Mouse (Mus musculus) midbrain, embryonic 15.5 days (tissue): ENCODE measurements at regions not wholly inside any gene's neighbourhood (a gene's known extent, or its start where the extent isn't known, plus 50 kb on each side); places are given as distances from the start of the nearest gene placed in this dataset.

Source experiments
- ATAC-seq: fragments of 200-750 bp; cut with Nextera tagmentation; replicated peaks from 2 replicates; pipeline ENCODE4 v1.8.0; 2017; ENCODE audit warnings: moderate TSS enrichment
- H3K27ac ChIP-seq: fragments of 300-500 bp; sonication (generic); 2 replicates; pipeline ENCODE4 v1.5.1; 2015; ENCODE audit warnings: mild to moderate bottlenecking, inconsistent platforms
- H3K27me3 ChIP-seq: fragments of 300-500 bp; sonication (generic); replicated peaks from 2 replicates; pipeline ENCODE4 v1.6.1; 2015; ENCODE audit warnings: inconsistent platforms
- H3K36me3 ChIP-seq: fragments of 300-500 bp; sonication (generic); replicated peaks from 2 replicates; pipeline ENCODE4 v1.6.1; 2015; ENCODE audit warnings: inconsistent platforms
- H3K4me1 ChIP-seq: fragments of 300-500 bp; sonication (generic); 2 replicates; pipeline ENCODE4 v1.6.1; 2015; ENCODE audit warnings: inconsistent platforms
- H3K4me2 ChIP-seq: fragments of 300-500 bp; sonication (generic); 2 replicates; pipeline ENCODE4 v1.6.1; 2015; ENCODE audit warnings: inconsistent platforms, mild to moderate bottlenecking, moderate library complexity
- H3K4me3 ChIP-seq: fragments of 300-500 bp; sonication (generic); 2 replicates; pipeline ENCODE4 v1.5.1; 2015; ENCODE audit warnings: mild to moderate bottlenecking, inconsistent platforms
- H3K9ac ChIP-seq: fragments of 300-500 bp; sonication (generic); 2 replicates; pipeline ENCODE4 v1.6.1; 2015; ENCODE audit warnings: mild to moderate bottlenecking, inconsistent platforms
- H3K9me3 ChIP-seq: fragments of 300-500 bp; sonication (generic); 2 replicates; pipeline ENCODE4 v1.6.1; 2016; ENCODE audit warnings: inconsistent platforms
- WGBS: fragments of 180-500 bp; shearing (Covaris S2); methylation state at CpG from one replicate; pipeline ENCODE4 v1.1.7; 2015; ENCODE audit warnings: mixed read lengths; 5-methylcytosine and 5-hydroxymethylcytosine counted together

DNA sequence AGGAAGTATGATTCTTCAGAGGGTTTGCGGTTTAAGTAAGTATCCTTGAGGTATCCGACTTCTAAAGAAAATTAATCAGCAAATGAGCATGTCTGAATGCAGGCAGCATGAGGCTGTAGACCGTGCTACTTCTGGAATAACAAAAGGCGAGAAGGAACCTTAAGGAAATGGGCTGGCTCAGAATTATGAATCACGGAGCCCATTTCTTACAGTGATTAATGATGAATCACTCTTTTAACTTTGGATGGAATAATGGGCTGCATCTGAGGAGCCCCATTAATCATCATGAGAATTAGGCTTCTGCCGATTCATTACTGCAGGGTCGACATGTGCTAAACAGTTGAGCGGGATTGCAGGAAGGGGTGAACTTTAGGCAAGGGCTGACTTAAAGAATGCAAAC lies 865.1 kb upstream of the Car8 start:
- H3K27ac ChIP-seq, result no peak overlapping the region
- ATAC-seq, result no peak
- H3K4me3 ChIP-seq, result no peak overlapping the region
- H3K9ac ChIP-seq, result no peak overlapping the region
- H3K4me2 ChIP-seq, result no peak overlapping the region
- peaks cover 5% of the 10 kb centered on the region; the same call in 1 of the 2 replicates for H3K4me1 ChIP-seq
- no peaks in the 10 kb centered on the region for H3K36me3 ChIP-seq
- no peaks in the 10 kb centered on the region for H3K27me3 ChIP-seq
- H3K9me3 ChIP-seq, result no peaks in the 10 kb centered on the region
- WGBS, result 66% methylated on average over 8 of the region's 8 CpGs

DNA sequence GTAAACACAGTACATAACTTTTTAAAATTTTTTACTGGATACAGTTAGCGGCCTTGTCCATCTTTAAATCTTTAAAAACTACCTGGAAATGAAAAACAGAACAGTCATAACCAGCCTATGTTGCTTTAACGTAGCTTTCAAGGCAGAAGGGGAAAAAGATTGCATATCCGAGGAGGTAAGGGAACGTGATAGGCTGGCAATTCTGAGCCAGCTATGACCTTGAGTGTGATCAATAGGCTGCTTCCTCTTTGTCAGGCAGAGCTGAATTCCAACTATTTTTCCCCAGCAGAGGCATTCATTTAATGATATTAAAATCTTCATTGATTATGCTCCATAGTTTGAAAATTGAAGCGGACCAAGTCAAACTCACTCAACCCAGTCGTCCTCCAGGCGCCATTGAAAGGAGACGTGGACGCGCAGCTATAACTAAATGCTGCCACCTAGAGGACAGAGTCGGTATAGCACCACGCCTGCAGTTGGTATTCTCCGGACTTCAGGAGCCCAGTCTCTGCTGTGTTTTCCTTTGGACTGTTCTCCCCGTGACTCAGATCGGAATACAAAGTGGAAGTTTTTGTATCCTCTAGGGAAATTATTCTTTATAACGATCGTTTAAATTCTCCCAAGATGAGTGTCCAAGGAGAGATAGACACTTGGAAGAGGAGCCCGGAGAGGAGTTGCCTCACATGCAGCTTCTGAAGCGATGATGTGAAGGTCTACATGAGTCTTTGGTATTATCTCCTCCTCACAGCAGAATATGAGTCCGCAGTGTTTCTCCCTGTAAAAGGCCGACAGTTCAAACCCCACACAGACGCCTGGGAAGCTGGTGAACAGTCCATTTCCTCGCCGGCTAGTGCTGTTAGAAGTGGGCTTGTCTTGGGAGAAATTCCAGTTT lies 858.2 kb upstream of the Car8 start:
- ATAC-seq, result peak; percentile 82
- no peak overlapping the region for H3K27ac ChIP-seq
- H3K9ac ChIP-seq, result no peak overlapping the region
- H3K9me3 ChIP-seq, result no peaks in the 10 kb centered on the region
- H3K4me1 ChIP-seq, result peaks cover 19% of the 10 kb centered on the region
- 20% methylated on average over 24 of the region's 24 CpGs for WGBS
- H3K27me3 ChIP-seq, result no peaks in the 10 kb centered on the region
- H3K36me3 ChIP-seq, result no peaks in the 10 kb centered on the region
- peak overlapping the region; percentile 38 for H3K4me2 ChIP-seq
- H3K4me3 ChIP-seq, result peak overlapping the region; percentile 18; the same call in 1 of the 2 replicates

- Histone ChIP-seq H3K9ac (no peak overlapping the region), H3K27ac (no peak overlapping the region), H3K27me3 (no peaks in the 10 kb centered on the region), H3K4me3 (no peak overlapping the region), H3K9me3 (no peaks in the 10 kb centered on the region), H3K4me2 (no peak overlapping the region), H3K36me3 (no peaks in the 10 kb centered on the region), H3K4me1 (peaks cover 19% of the 10 kb centered on the region)
- 78% methylated on average over 2 of the region's 2 CpGs for WGBS
- peak; percentile 61 for ATAC-seq
These were observed 857.4 kb upstream of the Car8 start for GRCm38 (mm10) chr4:9096274-9096673.

DNA sequence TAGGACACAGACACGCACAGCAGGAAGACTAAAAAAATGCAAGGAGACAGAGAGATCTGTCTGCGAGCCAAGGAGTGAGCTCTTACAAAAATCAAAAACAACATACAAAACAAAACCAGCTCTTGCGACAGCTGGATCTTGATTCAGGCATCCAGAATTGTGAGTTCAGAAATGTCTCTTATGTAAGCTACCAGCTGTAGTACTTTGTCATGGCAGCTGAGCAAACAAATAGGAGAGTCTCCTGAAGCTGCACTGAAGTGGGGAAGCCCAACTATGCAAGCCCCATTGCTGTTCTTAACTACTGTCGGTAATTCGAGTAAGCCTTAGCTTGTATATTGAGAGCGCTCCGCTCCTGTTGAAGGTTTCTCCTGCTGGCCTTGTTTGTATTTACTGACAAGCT lies 856.8 kb upstream of the Car8 start:
- no peak overlapping the region for H3K4me2 ChIP-seq
- 55% methylated on average over 7 of the region's 7 CpGs for WGBS
- H3K9ac ChIP-seq, result no peak overlapping the region
- ATAC-seq, result no peak
- H3K36me3 ChIP-seq, result no peaks in the 10 kb centered on the region
- peaks cover 19% of the 10 kb centered on the region for H3K4me1 ChIP-seq
- H3K27ac ChIP-seq, result no peak overlapping the region
- no peaks in the 10 kb centered on the region for H3K27me3 ChIP-seq
- no peaks in the 10 kb centered on the region for H3K9me3 ChIP-seq
- H3K4me3 ChIP-seq, result no peak overlapping the region

DNA sequence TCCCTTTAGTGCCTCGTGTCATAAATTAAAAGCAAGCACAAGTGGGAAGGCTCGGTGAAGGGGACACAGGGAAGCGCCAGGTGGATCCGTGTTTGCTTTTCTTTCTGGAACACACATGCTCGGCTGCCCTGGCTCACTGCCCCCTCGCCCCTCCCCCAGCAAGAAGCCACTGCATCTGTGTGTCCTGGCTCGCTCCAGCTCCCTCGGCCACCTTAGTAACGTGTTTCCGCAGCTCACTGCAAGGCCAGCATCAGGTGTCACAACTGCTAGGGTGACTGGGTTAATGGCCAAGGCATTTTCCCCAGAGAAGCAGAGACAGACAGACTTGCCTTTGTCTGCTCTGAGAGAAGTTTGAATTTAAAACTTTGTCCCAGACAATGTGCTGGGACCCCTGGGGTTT lies 855.7 kb upstream of the Car8 start:
- H3K27ac ChIP-seq, result no peak overlapping the region
- ATAC-seq, result no peak

GRCm38 (mm10) chr4:9094076-9094475 lies 855.2 kb upstream of the Car8 start:
- no peak overlapping the region for H3K4me2 ChIP-seq
- H3K9me3 ChIP-seq, result no peaks in the 10 kb centered on the region
- no peak overlapping the region for H3K27ac ChIP-seq
- H3K27me3 ChIP-seq, result no peaks in the 10 kb centered on the region
- no peaks in the 10 kb centered on the region for H3K36me3 ChIP-seq
- peaks cover 19% of the 10 kb centered on the region for H3K4me1 ChIP-seq
- H3K9ac ChIP-seq, result no peak overlapping the region
- ATAC-seq, result no peak
- H3K4me3 ChIP-seq, result no peak overlapping the region
- WGBS, result 37% methylated on average over 6 of the region's 6 CpGs

More for the DNA sequence above, 855.7 kb upstream of the Car8 start:
- H3K4me2 ChIP-seq, result no peak overlapping the region
- H3K4me1 ChIP-seq, result peaks cover 19% of the 10 kb centered on the region
- 19% methylated on average over 10 of the region's 10 CpGs for WGBS
- H3K4me3 ChIP-seq, result no peak overlapping the region
- H3K9ac ChIP-seq, result no peak overlapping the region
- no peaks in the 10 kb centered on the region for H3K27me3 ChIP-seq
- no peaks in the 10 kb centered on the region for H3K36me3 ChIP-seq
- no peaks in the 10 kb centered on the region for H3K9me3 ChIP-seq

DNA sequence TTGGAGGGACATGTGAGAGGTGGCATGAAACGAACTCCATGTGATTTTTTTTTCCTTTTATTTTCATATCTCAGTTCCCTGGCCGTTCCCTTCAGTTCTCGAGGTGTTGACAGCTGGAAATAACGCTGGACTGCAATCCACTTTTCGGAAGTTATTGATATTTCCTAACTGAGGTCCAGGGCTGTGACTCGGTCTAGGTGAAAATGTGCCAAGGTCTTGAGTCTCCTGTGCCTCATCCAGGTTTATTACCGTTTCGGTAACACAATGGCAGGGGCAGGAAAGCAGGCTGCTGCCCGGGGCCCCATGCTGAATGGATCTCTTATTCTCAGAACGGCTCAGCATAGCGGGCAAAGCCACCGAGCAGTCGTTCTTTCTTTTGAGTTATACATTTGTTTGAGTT lies 844.7 kb upstream of the Car8 start:
- Histone ChIP-seq H3K27ac (no peak overlapping the region), H3K9me3 (no peaks in the 10 kb centered on the region), H3K9ac (no peak overlapping the region), H3K4me2 (no peak overlapping the region), H3K27me3 (no peaks in the 10 kb centered on the region), H3K36me3 (no peaks in the 10 kb centered on the region), H3K4me3 (no peak overlapping the region), H3K4me1 (peaks cover 3% of the 10 kb centered on the region; the same call in 1 of the 2 replicates)
- 67% methylated on average over 13 of the region's 13 CpGs for WGBS
- ATAC-seq, result no peak

- Histone ChIP-seq H3K27me3 (no peaks in the 10 kb centered on the region), H3K36me3 (no peaks in the 10 kb centered on the region), H3K9me3 (no peaks in the 10 kb centered on the region), H3K9ac (no peak overlapping the region), H3K4me1 (peaks cover 3% of the 10 kb centered on the region; the same call in 1 of the 2 replicates), H3K4me2 (no peak overlapping the region), H3K4me3 (no peak overlapping the region), H3K27ac (no peak overlapping the region)
- WGBS, result 33% methylated on average over 14 of the region's 14 CpGs
- peak; percentile 75 for ATAC-seq
These were observed 843.1 kb upstream of the Car8 start for GRCm38 (mm10) chr4:9081701-9082562.

GRCm38 (mm10) chr4:9080821-9081493 lies 842.1 kb upstream of the Car8 start:
- Histone ChIP-seq H3K4me3 (no peak overlapping the region), H3K36me3 (no peaks in the 10 kb centered on the region), H3K4me1 (peaks cover 3% of the 10 kb centered on the region; the same call in 1 of the 2 replicates), H3K4me2 (no peak overlapping the region), H3K9me3 (no peaks in the 10 kb centered on the region), H3K27me3 (no peaks in the 10 kb centered on the region), H3K9ac (no peak overlapping the region), H3K27ac (no peak overlapping the region)
- WGBS, result 65% methylated on average over 15 of the region's 15 CpGs
- ATAC-seq, result no peak

- Histone ChIP-seq H3K4me3 (no peak overlapping the region), H3K9me3 (no peaks in the 10 kb centered on the region), H3K9ac (no peak overlapping the region), H3K36me3 (no peaks in the 10 kb centered on the region), H3K4me2 (no peak overlapping the region), H3K27ac (no peak overlapping the region), H3K27me3 (no peaks in the 10 kb centered on the region), H3K4me1 (peaks cover 3% of the 10 kb centered on the region; the same call in 1 of the 2 replicates)
- 33% methylated on average over 4 of the region's 4 CpGs for WGBS
- ATAC-seq, result no peak
These were observed 841.0 kb upstream of the Car8 start for GRCm38 (mm10) chr4:9079828-9080245.

- Histone ChIP-seq H3K4me3 (no peak overlapping the region), H3K27ac (no peak overlapping the region), H3K9me3 (no peaks in the 10 kb centered on the region), H3K36me3 (no peaks in the 10 kb centered on the region), H3K9ac (no peak overlapping the region), H3K27me3 (no peaks in the 10 kb centered on the region), H3K4me2 (no peak overlapping the region), H3K4me1 (no peaks in the 10 kb centered on the region)
- no peak for ATAC-seq
- WGBS, result 36% methylated on average over 2 of the region's 2 CpGs
These were observed 835.6 kb upstream of the Car8 start for GRCm38 (mm10) chr4:9074447-9074846.
